Mouse (Mus musculus): ENCODE results near the gene Vinac1.

The Vinac1 gene

DNA sequence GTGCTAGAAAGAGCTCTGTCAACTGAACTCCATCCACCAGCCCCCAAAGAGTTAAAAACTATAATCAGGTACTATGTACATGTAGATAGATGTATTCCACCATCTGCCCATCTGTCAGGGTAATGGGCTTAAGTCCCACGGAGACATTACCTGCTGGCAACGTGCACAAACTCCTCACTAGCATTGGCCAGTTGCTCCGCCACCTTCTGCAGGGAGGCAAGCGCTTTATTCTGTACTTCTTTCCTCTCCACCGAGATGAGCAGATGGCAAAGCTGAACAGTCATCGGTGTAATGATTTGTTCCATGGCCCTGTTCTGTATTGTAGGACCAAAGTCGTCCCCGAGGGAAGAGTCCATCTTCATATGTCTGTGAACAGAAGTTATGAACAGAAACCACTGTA lies at the start of gene Vinac1:
Gene Vinac1, minus strand, starts transcription at position 362 of the 400 bp plus-strand sequence.
- in situ Hi-C loops (cut with MboI; ENCODE audit: low pct_unique_long_range_greater_than_20kb in 1 of 2, low sequenced_read_pairs in 2 of 2, unreplicated experiment in 1 of 2): no loop called here

DNA sequence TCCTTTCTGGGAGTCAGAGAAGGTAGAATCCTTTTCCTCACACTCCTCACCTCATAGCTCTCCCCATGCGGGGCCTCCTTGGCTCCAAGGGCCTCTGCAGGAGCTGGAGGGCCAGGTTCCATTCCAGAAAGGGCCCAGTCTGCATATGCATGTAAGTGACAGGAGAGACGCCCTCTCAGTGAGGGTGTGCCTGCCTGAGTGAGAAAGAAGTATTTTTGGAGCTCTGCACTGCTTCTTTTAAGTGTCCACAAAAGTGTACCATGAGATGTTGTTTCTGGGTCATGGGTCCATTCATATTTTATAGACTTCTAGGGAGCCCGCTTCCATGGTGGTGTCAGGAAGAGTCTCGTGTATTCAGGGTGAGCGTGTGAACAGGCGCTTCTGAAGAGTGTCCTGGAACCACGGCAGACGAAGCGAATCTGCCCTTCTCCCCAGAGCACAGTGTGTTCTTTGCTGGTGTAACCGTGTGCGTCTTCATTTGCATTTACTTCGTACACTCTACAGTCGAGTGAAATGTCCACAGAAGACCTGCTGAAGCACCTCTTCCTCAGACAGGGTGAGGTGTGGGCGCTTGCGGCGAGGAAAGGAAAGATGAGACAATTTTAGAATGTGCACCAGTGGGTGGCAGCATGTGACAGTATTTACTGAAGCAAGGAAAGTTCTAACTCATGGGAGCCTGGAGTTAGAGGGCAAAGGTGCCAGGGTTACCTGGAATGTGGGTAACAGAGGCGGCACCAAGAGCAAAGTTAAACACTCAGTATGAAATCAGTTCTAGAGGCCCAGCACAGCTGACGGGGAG lies 46.2 kb upstream of the Vinac1 start:
- in situ Hi-C loops (cut with MboI; ENCODE audit: low pct_unique_long_range_greater_than_20kb in 1 of 2, low sequenced_read_pairs in 2 of 2, unreplicated experiment in 1 of 2): no loop called here

DNA sequence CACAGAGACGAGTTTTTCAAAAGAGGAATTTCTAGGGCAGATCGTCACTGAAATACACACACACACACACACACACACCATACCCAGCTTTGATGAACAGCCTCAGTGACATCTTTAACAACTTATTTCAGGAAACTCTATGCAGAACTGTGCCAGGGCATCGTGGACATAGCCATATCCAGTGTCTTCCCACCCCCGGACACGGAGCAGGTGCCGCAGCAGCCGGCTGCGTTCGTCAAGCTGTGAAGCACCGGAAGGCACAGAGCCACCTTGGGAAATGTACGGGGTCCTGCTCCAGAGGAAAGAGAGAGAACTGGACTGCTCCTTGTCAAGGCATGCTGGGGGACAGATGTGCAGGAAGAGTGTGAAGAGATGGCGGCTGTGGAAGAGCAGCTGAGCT lies 44.8 kb upstream of the Vinac1 start:
- in situ Hi-C loops (cut with MboI; ENCODE audit: low pct_unique_long_range_greater_than_20kb in 1 of 2, low sequenced_read_pairs in 2 of 2, unreplicated experiment in 1 of 2): no loop called here

DNA sequence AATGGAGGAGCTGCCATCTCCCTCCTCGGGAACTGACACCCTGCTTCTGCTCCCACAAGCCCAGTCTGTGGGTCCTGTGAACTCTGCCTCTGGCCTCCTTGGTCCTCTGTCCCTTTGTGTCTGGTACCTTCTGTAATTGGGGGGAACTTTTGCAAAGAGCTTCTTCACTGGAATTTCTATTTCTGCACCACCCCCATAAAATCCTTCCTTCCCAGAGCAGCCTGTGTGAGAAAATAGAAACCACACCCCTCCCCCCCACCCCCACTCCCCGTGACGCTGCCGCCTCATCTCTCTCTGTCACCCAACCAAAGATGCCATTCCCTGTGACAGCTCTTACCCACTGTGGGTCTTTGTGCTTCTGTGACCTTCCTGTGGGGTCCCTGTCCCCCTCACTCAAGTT lies 42.4 kb upstream of the Vinac1 start:
- in situ Hi-C loops (cut with MboI; ENCODE audit: low pct_unique_long_range_greater_than_20kb in 1 of 2, low sequenced_read_pairs in 2 of 2, unreplicated experiment in 1 of 2): no loop called here

DNA sequence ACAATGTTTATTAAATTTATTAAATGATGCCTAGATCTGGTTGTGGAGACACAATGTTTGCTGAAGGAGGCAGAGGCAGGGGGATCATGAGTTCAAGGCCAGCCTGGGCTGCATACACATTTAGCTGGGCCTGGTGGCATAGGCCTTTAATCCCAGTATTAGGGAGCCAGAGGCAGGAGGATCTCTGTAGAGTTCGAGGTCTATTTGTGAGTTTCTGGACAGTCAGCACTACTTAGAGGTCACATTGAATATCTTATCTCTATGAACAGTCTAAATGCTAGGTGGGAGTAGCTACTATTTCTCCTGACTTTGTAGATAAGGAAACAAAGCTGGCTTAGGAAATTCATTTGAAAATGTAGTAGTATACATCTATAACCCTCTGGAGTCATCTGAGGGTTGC lies 39.5 kb upstream of the Vinac1 start:
- in situ Hi-C loops (cut with MboI; ENCODE audit: low pct_unique_long_range_greater_than_20kb in 1 of 2, low sequenced_read_pairs in 2 of 2, unreplicated experiment in 1 of 2): no loop called here

DNA sequence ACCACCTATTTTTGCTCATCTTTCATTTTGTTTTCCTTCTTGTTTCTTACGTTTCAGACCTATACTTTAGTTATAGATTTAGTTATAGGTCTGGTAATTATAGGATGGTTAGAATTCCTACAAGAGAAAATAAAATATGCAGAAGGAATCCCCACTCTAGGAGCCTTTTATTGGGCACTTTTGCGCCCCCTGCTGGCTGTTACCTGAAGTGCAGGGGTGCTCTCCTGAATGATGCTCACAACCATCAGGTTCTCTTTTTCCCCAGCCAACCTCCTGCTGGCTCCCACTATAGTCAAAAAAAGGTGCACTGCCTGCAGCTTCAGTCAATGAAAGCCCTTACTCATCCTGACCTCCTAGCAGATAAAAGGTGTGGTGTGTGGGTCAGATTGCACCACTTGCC lies 37.0 kb upstream of the Vinac1 start:
- in situ Hi-C loops (cut with MboI; ENCODE audit: low pct_unique_long_range_greater_than_20kb in 1 of 2, low sequenced_read_pairs in 2 of 2, unreplicated experiment in 1 of 2): no loop called here

DNA sequence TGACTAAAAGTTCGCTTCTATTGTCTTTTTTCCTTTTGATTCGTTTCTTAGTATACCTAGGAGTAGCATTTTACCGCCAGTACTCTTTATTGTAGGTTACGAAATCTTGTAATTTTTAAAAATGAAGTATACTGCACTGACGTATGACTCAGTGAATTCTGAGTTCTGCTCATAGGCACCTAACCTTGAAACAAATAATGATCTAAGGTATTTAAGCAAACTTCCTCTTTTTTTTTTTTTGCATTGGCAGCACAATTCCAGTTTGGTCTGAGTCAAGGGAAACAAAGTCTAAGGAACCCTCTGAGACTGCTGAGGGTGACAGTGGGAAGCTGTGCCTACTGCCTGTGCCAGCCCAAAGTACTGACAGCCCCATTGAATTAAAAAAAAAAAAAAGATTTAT lies 35.5 kb upstream of the Vinac1 start:
- in situ Hi-C loops (cut with MboI; ENCODE audit: low pct_unique_long_range_greater_than_20kb in 1 of 2, low sequenced_read_pairs in 2 of 2, unreplicated experiment in 1 of 2): no loop called here

DNA sequence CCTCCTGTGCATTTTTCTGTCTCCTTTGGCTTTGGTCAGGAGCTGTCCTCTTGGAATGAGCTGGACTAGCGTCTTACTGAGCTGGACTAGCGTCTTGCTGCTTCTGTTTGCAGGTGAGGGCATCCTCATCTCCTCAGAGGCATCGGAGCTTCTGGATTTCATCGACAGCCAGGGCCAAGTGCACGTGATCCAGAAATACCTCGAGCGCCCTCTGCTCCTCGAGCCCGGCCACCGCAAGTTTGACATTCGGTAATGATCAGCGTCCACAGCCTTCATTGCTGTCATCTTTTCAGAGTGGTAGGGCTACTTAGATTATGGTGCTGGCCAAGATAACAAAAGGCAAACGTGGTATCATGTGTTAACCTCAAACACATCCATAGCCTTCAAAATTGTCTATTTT lies 33.1 kb upstream of the Vinac1 start:
- in situ Hi-C loops (cut with MboI; ENCODE audit: low pct_unique_long_range_greater_than_20kb in 1 of 2, low sequenced_read_pairs in 2 of 2, unreplicated experiment in 1 of 2): no loop called here

DNA sequence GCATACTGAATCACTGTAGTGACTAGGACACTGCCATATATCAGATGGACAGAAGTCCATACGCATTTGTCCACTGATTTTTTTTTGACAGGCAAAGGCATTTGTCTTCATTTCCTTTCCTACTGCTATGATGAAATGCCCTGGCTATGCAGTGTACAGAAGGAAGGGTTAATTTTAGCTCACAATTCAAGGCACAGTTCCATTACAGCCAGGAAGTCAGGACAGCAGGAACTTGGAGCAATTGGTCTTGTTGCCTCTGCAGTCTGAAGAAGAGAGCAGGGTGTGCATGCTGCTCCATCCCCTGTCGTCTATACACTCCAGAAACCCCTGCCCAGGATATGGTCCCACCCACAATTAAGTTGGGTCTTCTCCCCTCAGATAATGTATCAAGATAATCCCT lies 31.2 kb upstream of the Vinac1 start:
- in situ Hi-C loops (cut with MboI; ENCODE audit: low pct_unique_long_range_greater_than_20kb in 1 of 2, low sequenced_read_pairs in 2 of 2, unreplicated experiment in 1 of 2): no loop called here

DNA sequence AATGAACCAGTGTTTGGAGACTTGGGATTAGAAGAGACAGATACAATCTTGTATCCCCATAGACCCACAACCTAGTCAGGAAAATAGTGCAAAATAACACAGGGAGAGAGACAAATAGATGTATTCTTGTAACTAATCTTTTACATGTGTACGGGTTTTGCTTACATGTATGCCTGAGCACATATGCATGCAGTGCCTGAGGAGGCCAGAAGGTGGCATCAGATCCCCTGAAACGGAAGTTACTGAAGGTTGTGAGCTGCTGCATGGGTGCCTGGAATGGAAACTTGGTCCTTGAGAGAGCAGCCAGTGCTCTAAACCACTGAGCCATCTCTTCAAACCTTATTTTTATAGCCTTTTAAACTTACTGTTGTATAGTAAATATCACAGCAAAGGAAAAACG lies 30.3 kb upstream of the Vinac1 start:
- in situ Hi-C loops (cut with MboI; ENCODE audit: low pct_unique_long_range_greater_than_20kb in 1 of 2, low sequenced_read_pairs in 2 of 2, unreplicated experiment in 1 of 2): no loop called here

DNA sequence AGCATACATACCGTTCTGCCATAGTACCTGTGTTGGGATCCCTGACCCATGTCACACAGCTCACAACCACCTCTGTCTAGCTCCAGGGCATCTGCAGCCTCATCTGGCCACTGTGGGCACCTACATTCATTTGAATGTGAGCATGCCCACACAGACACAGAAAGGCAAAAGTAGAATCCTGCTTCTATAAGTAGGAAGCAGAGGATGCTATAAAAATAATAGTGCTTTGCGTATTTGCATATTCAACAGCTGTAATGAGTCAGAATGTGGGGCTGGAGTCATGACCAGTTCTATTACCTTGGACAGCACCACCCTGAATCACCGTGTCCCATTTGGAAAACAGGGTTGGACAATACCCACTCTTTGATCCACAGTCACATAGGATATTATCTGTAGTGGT lies 22.3 kb upstream of the Vinac1 start:
- in situ Hi-C loops (cut with MboI; ENCODE audit: low pct_unique_long_range_greater_than_20kb in 1 of 2, low sequenced_read_pairs in 2 of 2, unreplicated experiment in 1 of 2): loop anchor here in 1 of 2 experiments (25.0 kb wide), 1 partner anchor 383 kb away; the partner anchor contains the start of genes Anapc1 and Mertk

DNA sequence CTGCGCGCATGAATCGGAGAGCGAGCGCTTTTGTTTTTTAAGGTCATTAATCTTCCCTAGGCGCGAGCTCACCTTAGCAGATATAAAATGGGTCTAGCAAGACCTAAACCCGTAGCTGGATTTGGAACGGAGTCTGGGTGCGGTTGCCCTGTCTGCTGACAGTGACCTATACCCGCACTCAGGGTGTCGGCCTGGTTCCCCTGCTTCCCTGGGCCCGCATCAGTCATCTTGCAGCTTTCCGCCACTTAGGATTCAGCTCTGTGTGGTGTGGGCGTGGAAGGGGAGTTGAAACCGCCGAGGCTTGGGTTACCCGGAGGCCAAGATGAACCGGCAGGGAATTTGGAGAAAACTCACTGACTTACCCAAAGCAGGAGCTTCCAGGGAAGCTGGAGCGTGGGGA lies 18.4 kb upstream of the Vinac1 start:
- in situ Hi-C loops (cut with MboI; ENCODE audit: low pct_unique_long_range_greater_than_20kb in 1 of 2, low sequenced_read_pairs in 2 of 2, unreplicated experiment in 1 of 2): loop anchor here in 1 of 2 experiments (25.0 kb wide), 1 partner anchor 379 kb away; the partner anchor contains the start of genes Anapc1 and Mertk

DNA sequence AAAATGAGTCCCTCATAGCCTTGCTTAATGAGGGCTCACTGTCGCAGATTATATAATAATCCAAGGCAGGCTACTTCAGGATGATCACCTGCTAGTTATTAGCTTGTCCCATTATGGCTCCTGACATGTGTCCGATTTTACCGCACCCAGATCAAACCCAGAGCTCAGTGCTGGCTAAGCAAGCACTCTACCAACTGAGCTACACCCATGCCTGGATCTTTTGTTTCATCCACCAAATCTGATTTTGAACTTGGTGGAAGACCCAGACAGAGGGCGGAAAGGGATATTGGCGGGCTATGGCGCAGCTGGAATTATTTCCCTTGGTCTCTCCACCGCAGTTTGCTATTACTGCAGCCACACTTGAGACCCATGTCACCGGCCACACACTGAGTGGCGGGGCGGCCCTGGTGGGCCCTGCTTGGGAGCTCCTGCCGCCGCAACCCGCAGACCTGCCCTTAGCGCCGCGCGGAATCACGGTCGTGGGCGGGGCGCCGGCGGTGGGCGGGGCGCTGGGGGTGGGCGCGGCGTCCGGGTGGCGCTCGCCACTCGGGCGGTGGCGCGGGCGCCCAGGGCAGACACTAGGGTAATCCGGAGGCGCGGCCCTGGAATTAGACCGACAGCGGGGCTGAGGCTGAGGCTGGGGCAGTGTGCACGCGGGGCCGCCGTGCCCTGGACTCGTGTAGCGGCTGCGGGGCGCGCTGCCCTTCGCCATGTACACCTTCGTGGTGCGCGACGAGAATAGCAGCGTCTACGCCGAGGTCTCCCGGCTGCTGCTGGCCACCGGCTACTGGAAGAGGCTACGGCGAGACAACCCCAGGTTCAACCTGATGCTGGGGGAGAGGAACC lies 17.7 kb upstream of the Vinac1 start, which contains the start of gene Ttl:
Gene Ttl, plus strand, starts transcription at position 506 of the 846 bp plus-strand sequence.
- in situ Hi-C loops (cut with MboI; ENCODE audit: low pct_unique_long_range_greater_than_20kb in 1 of 2, low sequenced_read_pairs in 2 of 2, unreplicated experiment in 1 of 2): loop anchor here in 1 of 2 experiments (25.0 kb wide), 1 partner anchor 378 kb away; the partner anchor contains the start of genes Anapc1 and Mertk

DNA sequence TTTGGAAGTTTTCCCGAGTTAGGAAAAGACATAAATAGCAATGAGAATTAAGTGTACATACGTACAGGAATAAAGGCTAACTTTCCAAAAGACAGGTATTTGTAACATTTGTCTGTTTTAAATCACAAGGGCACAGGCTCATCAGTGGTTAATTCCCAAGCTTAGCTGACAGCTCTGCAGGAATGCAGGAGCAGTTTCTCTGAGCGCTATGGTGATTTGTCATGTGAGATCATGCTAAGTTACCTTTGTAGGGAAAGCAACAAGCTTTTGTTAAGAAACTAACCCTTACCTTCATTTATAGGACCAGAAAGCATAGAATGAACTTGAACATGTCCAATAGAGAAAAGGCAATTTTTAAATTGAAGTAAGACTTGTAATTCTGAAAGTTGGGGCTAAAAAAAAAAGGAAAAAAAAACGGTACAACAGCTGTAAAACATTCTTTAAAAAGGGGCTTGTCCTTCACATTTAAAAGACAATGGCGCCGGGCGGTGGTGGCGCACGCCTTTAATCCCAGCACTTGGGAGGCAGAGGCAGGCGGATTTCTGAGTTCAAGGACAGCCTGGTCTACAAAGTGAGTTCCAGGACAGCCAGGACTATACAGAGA lies 13.6 kb upstream of the Vinac1 start:
- in situ Hi-C loops (cut with MboI; ENCODE audit: low pct_unique_long_range_greater_than_20kb in 1 of 2, low sequenced_read_pairs in 2 of 2, unreplicated experiment in 1 of 2): loop anchor here in 1 of 2 experiments (25.0 kb wide), 1 partner anchor 374 kb away; the partner anchor contains the start of genes Anapc1 and Mertk

DNA sequence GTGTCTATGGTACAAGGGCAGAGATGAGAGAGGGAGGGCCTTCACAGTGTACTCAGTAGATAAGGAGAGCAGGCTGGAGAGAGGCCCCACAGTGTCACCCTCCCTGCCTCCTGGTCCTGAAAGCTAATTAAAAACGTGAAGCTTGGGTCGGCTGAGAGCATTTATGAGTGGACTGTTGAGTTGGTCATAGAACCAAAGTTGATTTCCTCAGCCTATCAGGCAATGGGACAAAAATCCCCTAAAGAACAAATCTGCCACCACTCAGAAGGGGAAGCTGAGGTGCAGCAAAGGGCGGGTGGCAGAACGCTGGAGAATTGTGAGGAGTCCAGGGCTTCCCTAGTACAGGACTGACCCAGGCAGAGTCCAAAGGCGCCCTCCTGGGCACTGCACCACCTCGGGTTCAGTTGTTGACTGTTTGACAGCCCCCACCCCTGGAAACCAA lies 10.0 kb upstream of the Vinac1 start:
- in situ Hi-C loops (cut with MboI; ENCODE audit: low pct_unique_long_range_greater_than_20kb in 1 of 2, low sequenced_read_pairs in 2 of 2, unreplicated experiment in 1 of 2): loop anchor here (10.0 to 25.0 kb wide), 3 partner anchors 163 to 371 kb away; partner anchors contain the start of genes Mertk (in 2 of the 2) and Anapc1 (in 1 of the 2)

DNA sequence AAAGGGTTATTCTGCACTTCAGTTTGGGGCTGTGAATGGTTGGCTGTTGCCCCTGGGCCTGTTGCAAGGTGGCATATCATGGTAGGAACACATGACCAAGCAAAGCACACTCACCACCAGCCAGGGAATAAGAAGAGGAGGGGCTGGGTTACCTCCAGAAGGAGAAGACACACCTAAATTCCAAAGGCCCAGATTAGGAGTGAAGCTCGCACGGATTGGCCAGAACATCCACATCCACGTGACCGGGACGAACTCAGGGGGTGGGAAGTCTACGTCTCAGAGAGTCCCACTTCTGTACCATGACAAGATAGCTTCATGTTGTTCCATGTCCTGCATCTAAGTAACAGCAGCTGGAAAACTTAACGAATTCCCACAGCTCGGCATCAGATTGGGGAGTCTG lies 9.3 kb upstream of the Vinac1 start:
- in situ Hi-C loops (cut with MboI; ENCODE audit: low pct_unique_long_range_greater_than_20kb in 1 of 2, low sequenced_read_pairs in 2 of 2, unreplicated experiment in 1 of 2): loop anchor here (10.0 to 25.0 kb wide), 3 partner anchors 162 to 370 kb away; partner anchors contain the start of genes Mertk (in 2 of the 2) and Anapc1 (in 1 of the 2)

DNA sequence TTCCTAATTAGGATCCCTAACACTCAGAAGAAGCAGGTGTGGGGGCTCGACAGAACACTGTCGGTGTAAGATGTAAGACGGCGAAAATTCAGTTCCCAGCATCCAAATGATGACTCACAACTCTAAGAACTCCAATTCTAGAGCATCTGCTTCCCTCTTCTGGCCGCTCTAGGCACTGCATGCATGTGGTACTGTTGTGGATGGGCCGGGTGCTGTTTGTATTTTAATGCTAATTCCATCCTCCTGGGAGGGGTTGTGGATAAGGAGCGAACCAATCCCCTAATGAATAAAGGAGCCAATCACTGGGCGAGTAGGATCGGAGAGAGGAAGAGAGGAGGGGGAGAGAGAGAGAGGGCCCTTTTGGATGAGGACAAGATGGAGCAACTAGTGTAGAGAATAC lies 8.6 kb upstream of the Vinac1 start:
- in situ Hi-C loops (cut with MboI; ENCODE audit: low pct_unique_long_range_greater_than_20kb in 1 of 2, low sequenced_read_pairs in 2 of 2, unreplicated experiment in 1 of 2): loop anchor here (10.0 to 25.0 kb wide), 3 partner anchors 162 to 369 kb away; partner anchors contain the start of genes Mertk (in 2 of the 2) and Anapc1 (in 1 of the 2)

DNA sequence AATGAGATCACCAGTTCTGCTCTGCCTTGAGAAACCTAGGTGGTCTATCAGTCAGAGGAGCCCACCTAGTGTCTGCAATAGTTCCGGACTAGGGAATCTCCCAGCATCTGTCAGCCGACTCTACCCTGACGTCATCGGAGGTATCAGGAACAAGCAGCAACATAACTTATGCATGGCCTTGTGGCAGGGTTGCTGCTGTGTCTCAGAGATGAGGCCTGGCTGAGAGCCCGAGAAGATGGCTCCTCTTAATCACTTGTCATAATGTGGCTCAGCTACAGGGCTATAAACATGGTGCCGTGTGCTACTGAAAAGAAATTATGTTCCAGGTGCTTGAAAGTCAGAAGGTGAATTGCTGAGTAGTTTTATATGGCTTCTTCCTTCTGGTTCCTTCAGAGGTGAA lies 7.8 kb upstream of the Vinac1 start:
- in situ Hi-C loops (cut with MboI; ENCODE audit: low pct_unique_long_range_greater_than_20kb in 1 of 2, low sequenced_read_pairs in 2 of 2, unreplicated experiment in 1 of 2): loop anchor here (10.0 to 25.0 kb wide), 3 partner anchors 161 to 368 kb away; partner anchors contain the start of genes Mertk (in 2 of the 2) and Anapc1 (in 1 of the 2)
